Mouse (Mus musculus): Measurements from ENCODE around the gene Tmem216.
"Not testable (repeated sequence)": the region's sequence is repeated elsewhere in the genome, so short reads cannot be mapped to it uniquely, and the experiment has no call there.

Gene Tmem216

GRCm38 (mm10) chr19:10565217-10565616 lies 9.2 kb upstream of the Tmem216 start:
- no peak for DNase-seq (ENCODE audit: extremely low spot score, low spot score)

GRCm38 (mm10) chr19:10564278-10564677 lies 8.2 kb upstream of the Tmem216 start:
- DNase-seq (ENCODE audit: extremely low spot score, low spot score), result no peak

GRCm38 (mm10) chr19:10562351-10562750 lies 6.3 kb upstream of the Tmem216 start:
- DNase-seq (ENCODE audit: extremely low spot score, low spot score), result no peak

GRCm38 (mm10) chr19:10561558-10562314 lies 5.7 kb upstream of the Tmem216 start:
- no peak for DNase-seq (ENCODE audit: extremely low spot score, low spot score)

- no peak for DNase-seq (ENCODE audit: extremely low spot score, low spot score)
Observed at GRCm38 (mm10) chr19:10560108-10560507, 4.1 kb upstream of the Tmem216 start.

- DNase-seq (ENCODE audit: extremely low spot score, low spot score), result not testable (repeated sequence)
Observed at GRCm38 (mm10) chr19:10557837-10558375, 1.9 kb upstream of the Tmem216 start.

- DNase-seq (ENCODE audit: extremely low spot score, low spot score), result no peak
Observed at GRCm38 (mm10) chr19:10557430-10557829, 1.4 kb upstream of the Tmem216 start.

- no peak for DNase-seq (ENCODE audit: extremely low spot score, low spot score)
Observed at GRCm38 (mm10) chr19:10557001-10557400, 963 bp upstream of the Tmem216 start.

GRCm38 (mm10) chr19:10539454-10539853 lies 16.6 kb downstream of the Tmem216 start:
- DNase-seq (ENCODE audit: extremely low spot score, low spot score), result no peak

GRCm38 (mm10) chr19:10530082-10530481 lies 26.0 kb downstream of the Tmem216 start:
- no peak for DNase-seq (ENCODE audit: extremely low spot score, low spot score)

GRCm38 (mm10) chr19:10525910-10526309 lies 30.1 kb downstream of the Tmem216 start, which contains the start of gene Sdhaf2:
Gene Sdhaf2 (minus strand): TSS chr19:10526142.
- no peak for DNase-seq (ENCODE audit: extremely low spot score, low spot score)

- peak; percentile 96 for DNase-seq (ENCODE audit: extremely low spot score, low spot score)
Observed at GRCm38 (mm10) chr19:10525106-10525901, 30.7 kb downstream of the Tmem216 start, which contains the start of gene Cpsf7. Gene Cpsf7 (plus strand): TSS chr19:10525266.

- no peak for DNase-seq (ENCODE audit: extremely low spot score, low spot score)
Observed at GRCm38 (mm10) chr19:10524784-10525105, 31.3 kb downstream of the Tmem216 start.

GRCm38 (mm10) chr19:10523483-10524080 lies 32.5 kb downstream of the Tmem216 start:
- DNase-seq (ENCODE audit: extremely low spot score, low spot score), result no peak

- no peak for DNase-seq (ENCODE audit: extremely low spot score, low spot score)
Observed at GRCm38 (mm10) chr19:10521926-10522325, 34.1 kb downstream of the Tmem216 start.

- DNase-seq (ENCODE audit: extremely low spot score, low spot score), result no peak
Observed at GRCm38 (mm10) chr19:10520355-10520754, 35.7 kb downstream of the Tmem216 start.

- no peak for DNase-seq (ENCODE audit: extremely low spot score, low spot score)
Observed at GRCm38 (mm10) chr19:10510759-10511330, 45.2 kb downstream of the Tmem216 start.

- peak; percentile 61 for DNase-seq (ENCODE audit: extremely low spot score, low spot score)
Observed at GRCm38 (mm10) chr19:10502571-10502970, 53.5 kb downstream of the Tmem216 start.

GRCm38 (mm10) chr19:10500581-10500980 lies 55.5 kb downstream of the Tmem216 start:
- DNase-seq (ENCODE audit: extremely low spot score, low spot score), result no peak

- DNase-seq (ENCODE audit: extremely low spot score, low spot score), result no peak
Observed at GRCm38 (mm10) chr19:10497512-10498160, 58.4 kb downstream of the Tmem216 start.

- DNase-seq (ENCODE audit: extremely low spot score, low spot score), result no peak
Observed at GRCm38 (mm10) chr19:10496976-10497375, 59.1 kb downstream of the Tmem216 start.

All from neural tube, embryonic 10.5 days (tissue).